Mouse (Mus musculus): ENCODE results near the gene Txnrd3. TPM values are rescaled to one million over a fixed set of nuclear protein-coding genes. Genes with fewer than 3 reads are reported as not detected.

The Txnrd3 gene
- polyA plus RNA-seq (2015; fragmentation: Nextera tagmentation; extraction: Ambion mirVana): 9.6 and 10.1 TPM in 2 replicates

DNA sequence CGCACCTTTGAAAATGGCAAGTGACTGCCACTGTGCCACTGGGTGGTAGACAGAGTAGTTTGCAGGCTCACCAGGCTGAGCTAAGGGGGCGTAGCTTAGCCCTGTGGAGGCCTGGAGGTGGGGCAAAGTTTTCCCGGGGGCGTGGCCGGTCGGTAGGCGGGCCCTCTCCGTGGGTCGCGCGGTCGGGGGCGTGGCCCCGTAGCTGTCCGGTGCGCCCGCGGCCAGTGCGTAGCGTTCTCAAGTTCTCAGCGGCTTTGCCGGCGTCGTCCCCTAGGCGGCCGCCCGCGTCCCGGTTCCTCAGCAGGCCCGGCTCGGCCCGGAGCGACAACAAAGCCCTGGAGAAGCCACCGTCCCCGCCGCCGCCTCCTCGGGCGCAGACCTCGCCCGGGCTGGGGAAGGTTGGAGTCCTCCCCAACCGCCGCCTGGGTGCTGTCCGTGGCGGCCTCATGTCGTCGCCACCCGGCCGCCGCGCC lies at the start of gene Txnrd3:
Gene Txnrd3, plus strand, starts transcription at position 191 of the 473 bp plus-strand sequence.
- no peaks in the 10 kb centered on the region for H3K36me3 ChIP-seq
- WGBS: under 1% methylated on average over 49 of the region's 51 CpGs
- H3K4me1 ChIP-seq: no peaks in the 10 kb centered on the region
- peak within 1 kb of the TSS; percentile 82 for H3K4me2 ChIP-seq
- H3K4me3 ChIP-seq: peak within 1 kb of the TSS; percentile 80
- no peaks in the 10 kb centered on the region for H3K27me3 ChIP-seq
- peak; percentile 88 for ATAC-seq (ENCODE audit: insufficient number of reproducible peaks, insufficient read depth, low FRiP score, low TSS enrichment, low read depth)
- H3K27ac ChIP-seq: peak within 1 kb of the TSS; percentile 92
- peak within 1 kb of the TSS; percentile 72 for H3K9ac ChIP-seq
- H3K9me3 ChIP-seq: no peaks in the 10 kb centered on the region

GRCm38 (mm10) chr6:89595018-89595776 lies 48.6 kb upstream of the Txnrd3 start, which contains the start of gene Chchd6:
TSS of gene Chchd6 (minus strand) at chr6:89595652.
- no peak within 1 kb of the TSS for H3K27ac ChIP-seq
- H3K27me3 ChIP-seq: no peaks in the 10 kb centered on the region
- peak within 1 kb of the TSS; percentile 71 for H3K4me3 ChIP-seq
- peak; percentile 100 for ATAC-seq (ENCODE audit: insufficient number of reproducible peaks, insufficient read depth, low FRiP score, low TSS enrichment, low read depth)
- H3K9ac ChIP-seq: peak within 1 kb of the TSS; percentile 77
- WGBS: under 1% methylated on average over 55 of the region's 56 CpGs
- H3K4me1 ChIP-seq: peaks cover 5% of the 10 kb centered on the region
- peaks cover 4% of the 10 kb centered on the region for H3K9me3 ChIP-seq
- H3K36me3 ChIP-seq: no peaks in the 10 kb centered on the region
- peak within 1 kb of the TSS; percentile 74 for H3K4me2 ChIP-seq

GRCm38 (mm10) chr6:89595777-89596146 lies 48.0 kb upstream of the Txnrd3 start:
- ATAC-seq (ENCODE audit: insufficient number of reproducible peaks, insufficient read depth, low FRiP score, low TSS enrichment, low read depth): no peak; the same call in 1 of the 2 replicates
- Histone ChIP-seq H3K4me3 (peak overlapping the region; percentile 71), H3K4me1 (peaks cover 5% of the 10 kb centered on the region), H3K9ac (no peak overlapping the region), H3K9me3 (peaks cover 5% of the 10 kb centered on the region), H3K27me3 (no peaks in the 10 kb centered on the region), H3K36me3 (no peaks in the 10 kb centered on the region), H3K27ac (no peak overlapping the region), H3K4me2 (peak overlapping the region; percentile 74)
- 20% methylated on average over 5 of the region's 5 CpGs for WGBS

DNA sequence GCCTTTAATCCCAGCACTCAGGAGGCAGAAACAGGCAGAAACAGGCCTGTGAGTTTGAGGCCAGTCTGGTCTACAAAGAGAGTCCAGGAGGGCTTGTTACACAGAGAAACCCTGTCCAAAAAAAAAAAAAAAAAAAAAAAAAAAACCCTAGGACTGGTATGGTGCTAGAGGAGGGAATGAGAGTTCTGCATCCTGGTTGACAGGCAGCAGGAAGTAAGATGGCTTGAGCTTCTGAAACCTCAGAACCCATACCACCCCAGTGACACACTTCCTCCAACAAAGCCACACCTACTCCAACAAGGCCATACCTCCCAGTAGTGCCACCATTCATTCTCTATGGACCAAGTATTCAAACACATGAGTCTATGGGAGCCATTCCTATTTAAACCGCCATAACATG lies 47.3 kb upstream of the Txnrd3 start:
- Histone ChIP-seq H3K4me1 (peaks cover 5% of the 10 kb centered on the region), H3K27ac (no peak overlapping the region), H3K9ac (no peak overlapping the region), H3K4me3 (no peak overlapping the region), H3K4me2 (no peak overlapping the region), H3K9me3 (peaks cover 5% of the 10 kb centered on the region), H3K36me3 (no peaks in the 10 kb centered on the region), H3K27me3 (no peaks in the 10 kb centered on the region)
- no peak for ATAC-seq (ENCODE audit: insufficient number of reproducible peaks, insufficient read depth, low FRiP score, low TSS enrichment, low read depth)
- 94% methylated on average over 1 of the region's 1 CpGs for WGBS

- Histone ChIP-seq H3K9me3 (no peaks in the 10 kb centered on the region), H3K27me3 (no peaks in the 10 kb centered on the region), H3K36me3 (no peaks in the 10 kb centered on the region), H3K9ac (no peak overlapping the region), H3K27ac (no peak overlapping the region), H3K4me2 (no peak overlapping the region), H3K4me1 (no peaks in the 10 kb centered on the region), H3K4me3 (no peak overlapping the region)
- WGBS: 76% methylated on average over 3 of the region's 3 CpGs
- no peak for ATAC-seq (ENCODE audit: insufficient number of reproducible peaks, insufficient read depth, low FRiP score, low TSS enrichment, low read depth)
These were observed 37.7 kb upstream of the Txnrd3 start for GRCm38 (mm10) chr6:89606096-89606495.

DNA sequence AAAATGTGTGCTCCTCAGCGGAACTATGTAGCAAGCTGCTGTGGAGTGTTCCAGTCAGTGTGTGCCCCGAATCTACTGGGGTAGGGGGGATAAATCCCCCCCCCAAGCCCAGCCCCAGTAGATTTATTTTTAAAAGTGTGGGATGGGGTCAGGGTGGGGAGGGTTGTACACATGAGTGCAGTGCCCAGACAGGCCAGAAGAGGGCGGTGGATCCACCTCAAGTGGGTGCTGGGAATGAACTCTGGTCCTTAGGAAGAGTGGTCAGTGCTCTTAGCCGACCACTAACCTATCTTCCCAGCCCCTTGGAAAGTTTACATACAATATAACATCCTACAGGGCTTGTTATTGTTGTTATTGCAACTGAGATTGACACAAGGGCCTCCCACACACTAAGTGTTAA lies 35.8 kb upstream of the Txnrd3 start:
- Histone ChIP-seq H3K4me3 (no peak overlapping the region), H3K27ac (no peak overlapping the region), H3K9me3 (no peaks in the 10 kb centered on the region), H3K36me3 (no peaks in the 10 kb centered on the region), H3K9ac (no peak overlapping the region), H3K4me2 (no peak overlapping the region), H3K4me1 (no peaks in the 10 kb centered on the region), H3K27me3 (no peaks in the 10 kb centered on the region)
- ATAC-seq (ENCODE audit: insufficient number of reproducible peaks, insufficient read depth, low FRiP score, low TSS enrichment, low read depth): no peak
- WGBS: 53% methylated on average over 4 of the region's 4 CpGs

DNA sequence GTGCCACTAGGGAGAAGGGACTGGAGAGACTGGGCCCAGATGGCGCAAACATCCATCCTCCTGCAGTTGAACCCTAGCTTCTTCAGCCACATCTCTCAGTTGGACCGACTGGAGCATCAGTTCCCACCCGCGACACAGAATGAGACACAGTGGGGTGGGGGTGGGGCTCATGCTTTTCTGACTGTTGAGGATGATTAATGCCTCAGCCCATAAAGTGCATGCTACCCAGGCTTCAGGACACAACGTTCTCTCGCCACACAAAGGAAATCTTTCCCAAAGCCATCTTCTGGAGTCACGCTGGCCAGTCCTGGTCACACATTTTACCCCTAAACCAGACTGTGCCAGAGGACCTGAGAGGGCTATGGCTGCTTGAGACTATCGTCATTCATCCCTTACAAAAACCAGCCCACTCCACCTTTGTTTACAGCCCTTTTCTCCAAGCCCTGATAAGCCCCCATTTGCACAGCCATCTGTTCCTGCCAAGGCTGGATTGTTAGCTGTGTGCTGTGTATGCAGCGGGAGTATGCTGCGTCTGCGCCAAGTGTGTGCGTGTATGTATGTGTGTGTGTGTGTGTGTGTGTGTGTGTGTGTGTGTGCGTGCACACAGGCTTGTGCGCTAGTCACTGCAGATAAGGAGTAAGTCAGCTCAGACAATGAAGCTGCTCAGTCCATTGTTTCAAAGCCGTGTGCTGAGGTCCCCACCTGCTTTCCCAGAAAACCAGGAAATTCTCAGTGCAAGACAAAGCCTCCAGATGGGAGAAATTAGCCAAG lies 30.3 kb upstream of the Txnrd3 start:
- WGBS: 65% methylated on average over 15 of the region's 15 CpGs
- Histone ChIP-seq H3K9me3 (no peaks in the 10 kb centered on the region), H3K36me3 (no peaks in the 10 kb centered on the region), H3K9ac (no peak overlapping the region), H3K27ac (peak overlapping the region; percentile 28; the same call in 1 of the 2 replicates), H3K4me3 (no peak overlapping the region), H3K4me1 (peaks cover 9% of the 10 kb centered on the region), H3K27me3 (no peaks in the 10 kb centered on the region), H3K4me2 (no peak overlapping the region)
- ATAC-seq (ENCODE audit: insufficient number of reproducible peaks, insufficient read depth, low FRiP score, low TSS enrichment, low read depth): 0 out of 2 replicates have a peak, but pooled peaks have one; percentile 52

DNA sequence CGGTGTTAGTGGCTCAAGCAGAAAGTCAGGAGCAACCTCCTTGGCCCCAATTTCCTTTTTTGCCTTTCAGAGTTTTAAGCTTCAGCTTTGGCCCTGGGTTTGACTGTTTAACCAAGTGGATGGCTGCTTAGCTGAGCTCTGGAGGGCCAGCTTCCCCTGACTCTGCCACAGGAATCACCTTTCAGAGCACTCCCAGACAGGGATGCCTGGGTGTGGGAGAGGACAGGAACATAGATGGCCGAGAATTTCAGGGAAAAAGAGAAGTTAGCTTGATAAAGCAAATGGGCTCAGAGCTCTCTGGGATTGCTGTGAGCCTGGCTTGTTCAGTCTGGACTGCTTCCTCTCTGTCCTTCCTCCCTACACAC lies 29.7 kb upstream of the Txnrd3 start:
- H3K27ac ChIP-seq: peak overlapping the region; percentile 28; the same call in 1 of the 2 replicates
- whole genome bisulfite sequencing: 13% methylated on average over 2 of the region's 2 CpGs
- H3K9ac ChIP-seq: no peak overlapping the region
- H3K4me2 ChIP-seq: no peak overlapping the region
- no peak for ATAC-seq (ENCODE audit: insufficient number of reproducible peaks, insufficient read depth, low FRiP score, low TSS enrichment, low read depth)
- H3K9me3 ChIP-seq: no peaks in the 10 kb centered on the region
- H3K4me3 ChIP-seq: no peak overlapping the region
- H3K27me3 ChIP-seq: no peaks in the 10 kb centered on the region
- H3K36me3 ChIP-seq: no peaks in the 10 kb centered on the region
- H3K4me1 ChIP-seq: peaks cover 9% of the 10 kb centered on the region

DNA sequence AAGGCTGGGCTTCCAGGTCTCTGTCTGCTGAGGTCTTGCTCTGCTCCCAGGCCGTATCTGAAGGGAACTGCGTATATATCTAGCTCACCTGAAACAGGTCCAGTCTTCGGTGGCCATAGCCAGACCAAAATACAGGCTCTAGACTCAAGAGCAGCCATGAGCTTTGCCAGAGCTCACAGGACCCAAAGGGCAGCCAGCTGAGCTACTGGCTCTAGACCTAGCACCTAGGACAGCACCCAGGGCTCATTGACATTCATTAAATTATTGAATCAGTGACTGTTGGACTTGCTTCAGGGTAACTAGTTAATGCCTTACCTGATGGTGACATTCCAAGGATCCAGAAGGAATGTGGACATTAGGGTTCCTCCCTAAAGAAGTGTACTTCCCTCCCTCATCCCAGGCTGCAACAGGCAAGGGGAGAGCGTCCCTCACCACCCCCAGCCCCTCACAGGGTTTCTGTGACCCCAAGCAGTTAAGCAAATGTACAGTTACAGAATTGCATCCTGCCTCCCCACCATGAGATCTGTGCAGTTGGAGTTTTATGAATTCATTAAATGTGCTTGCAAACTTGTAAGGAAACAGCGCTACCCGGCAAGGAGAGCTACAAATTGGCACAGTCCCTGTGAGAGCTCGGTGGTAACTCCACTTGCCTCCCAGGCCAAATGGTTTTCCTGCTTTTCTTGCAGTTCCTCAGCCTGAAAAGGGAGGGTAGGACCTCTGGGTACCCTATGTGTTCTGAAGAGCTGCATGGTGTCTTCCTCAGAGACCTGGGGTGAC lies 29.0 kb upstream of the Txnrd3 start:
- Histone ChIP-seq H3K4me3 (no peak overlapping the region), H3K4me1 (peaks cover 9% of the 10 kb centered on the region), H3K27me3 (no peaks in the 10 kb centered on the region), H3K9ac (no peak overlapping the region), H3K36me3 (no peaks in the 10 kb centered on the region), H3K9me3 (no peaks in the 10 kb centered on the region), H3K27ac (no peak overlapping the region), H3K4me2 (no peak overlapping the region)
- ATAC-seq (ENCODE audit: insufficient number of reproducible peaks, insufficient read depth, low FRiP score, low TSS enrichment, low read depth): no peak
- WGBS: 77% methylated on average over 7 of the region's 7 CpGs

DNA sequence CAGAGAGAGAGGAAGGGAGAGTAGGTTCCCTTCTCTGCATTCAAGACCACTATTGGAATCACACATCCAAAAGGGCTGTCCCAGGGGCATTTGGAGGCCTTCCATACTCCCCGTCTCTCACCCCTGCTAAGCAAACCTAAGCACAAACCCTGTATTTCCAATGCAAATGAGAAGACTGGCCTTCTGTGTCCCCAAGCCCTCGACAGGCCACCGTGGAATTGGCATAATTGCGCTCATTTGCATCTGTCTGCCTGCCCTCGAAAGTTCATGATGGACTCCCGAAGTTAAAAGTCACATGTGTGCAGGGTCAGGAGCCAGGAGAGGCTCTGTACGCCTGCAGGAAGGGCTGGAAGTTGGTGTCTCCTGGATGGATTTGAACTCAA lies 28.4 kb upstream of the Txnrd3 start:
- no peak overlapping the region for H3K4me3 ChIP-seq
- no peaks in the 10 kb centered on the region for H3K36me3 ChIP-seq
- H3K27me3 ChIP-seq: no peaks in the 10 kb centered on the region
- H3K9me3 ChIP-seq: no peaks in the 10 kb centered on the region
- H3K4me2 ChIP-seq: no peak overlapping the region
- 48% methylated on average over 7 of the region's 7 CpGs for WGBS
- peaks cover 9% of the 10 kb centered on the region for H3K4me1 ChIP-seq
- no peak overlapping the region for H3K9ac ChIP-seq
- no peak for ATAC-seq (ENCODE audit: insufficient number of reproducible peaks, insufficient read depth, low FRiP score, low TSS enrichment, low read depth)
- no peak overlapping the region for H3K27ac ChIP-seq

GRCm38 (mm10) chr6:89622647-89623046 lies 21.1 kb upstream of the Txnrd3 start:
- WGBS: 78% methylated on average over 3 of the region's 3 CpGs
- H3K4me3 ChIP-seq: no peak overlapping the region

More at GRCm38 (mm10) chr6:89622647-89623046, 21.1 kb upstream of the Txnrd3 start:
- ATAC-seq (ENCODE audit: insufficient number of reproducible peaks, insufficient read depth, low FRiP score, low TSS enrichment, low read depth): no peak
- Histone ChIP-seq H3K9me3 (no peaks in the 10 kb centered on the region), H3K4me1 (no peaks in the 10 kb centered on the region), H3K36me3 (no peaks in the 10 kb centered on the region), H3K27me3 (no peaks in the 10 kb centered on the region), H3K4me2 (no peak overlapping the region), H3K27ac (no peak overlapping the region), H3K9ac (no peak overlapping the region)
